Mouse (Mus musculus): Measurements from ENCODE around the gene Gm20388.

The Gm20388 gene

DNA sequence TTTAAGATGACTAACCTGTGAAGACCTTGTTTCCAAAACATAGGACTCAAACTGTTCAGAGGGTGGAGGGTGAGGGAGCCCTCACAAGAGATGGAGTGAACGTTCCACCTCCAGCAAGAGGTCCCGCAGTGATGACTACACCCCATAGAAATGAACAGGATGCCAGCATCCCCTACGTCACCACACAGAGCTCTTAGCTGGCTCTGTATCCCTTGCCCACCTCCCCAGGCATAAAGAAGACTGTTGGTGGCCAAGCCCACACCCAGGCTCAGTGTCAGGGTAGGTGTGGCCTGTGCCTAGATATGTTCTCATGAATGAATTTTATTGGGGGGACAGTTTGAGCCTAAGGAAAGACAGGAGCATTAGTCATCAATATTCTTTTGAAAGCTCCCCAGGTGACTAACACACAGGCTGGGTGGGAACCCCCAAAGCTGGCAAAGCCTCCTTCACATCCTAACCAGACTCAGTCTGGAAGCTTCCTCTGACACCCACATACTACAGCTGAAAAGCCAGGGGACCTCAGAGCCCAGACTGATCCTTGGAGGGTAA is 2638.3 kb downstream of the Gm20388 start:
- in situ Hi-C loops (cut with MboI, MseI) = no loop called here

- in situ Hi-C loops (cut with MboI, MseI) = loop anchor here (25.0 kb wide), 1 partner anchor 1012 kb away; no protein-coding TSS in a partner anchor
These were observed 2639.8 kb downstream of the Gm20388 start for GRCm38 (mm10) chr8:122550234-122550994.

GRCm38 (mm10) chr8:122550995-122551264 is 2640.3 kb downstream of the Gm20388 start:
- in situ Hi-C loops (cut with MboI, MseI) = loop anchor here (25.0 kb wide), 1 partner anchor 1011 kb away; no protein-coding TSS in a partner anchor

DNA sequence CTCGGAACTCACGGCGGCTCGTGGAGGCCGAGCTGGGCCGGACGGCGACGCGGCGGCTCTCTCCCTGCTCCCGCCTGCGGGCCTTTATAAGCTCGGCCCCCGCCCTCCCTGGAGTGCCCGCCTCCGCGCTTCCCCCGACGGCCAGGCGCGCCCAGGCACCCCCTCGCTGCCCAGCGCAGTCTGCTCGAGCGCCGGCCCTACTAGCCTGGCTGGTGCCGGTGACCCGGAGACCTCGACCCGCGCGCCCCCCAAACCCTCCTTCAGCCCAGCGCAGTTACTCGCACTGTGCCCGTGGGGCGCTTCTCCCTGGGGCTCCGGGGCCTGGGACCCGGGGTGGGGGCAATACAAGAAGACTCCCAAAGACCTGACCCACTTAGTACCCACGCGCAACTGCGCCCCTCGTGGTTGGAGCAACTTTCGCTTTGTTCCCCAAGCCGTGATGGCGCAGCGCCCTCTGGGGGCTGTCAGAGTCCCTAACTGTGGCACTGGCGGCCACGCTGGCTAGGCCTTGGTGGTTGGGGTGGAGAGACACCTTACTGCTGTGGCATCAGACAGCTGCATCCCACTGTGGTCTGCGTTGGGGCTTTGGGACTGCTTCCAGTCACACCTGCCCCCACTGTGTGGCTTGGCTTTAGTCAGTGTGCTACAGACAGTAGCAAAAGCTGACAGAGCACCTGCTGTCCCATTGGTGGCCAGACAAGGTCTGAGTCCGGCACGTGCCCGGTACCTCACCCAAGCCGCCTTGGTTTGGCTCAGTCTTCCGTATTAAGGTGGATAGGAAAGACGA is 2640.8 kb downstream of the Gm20388 start, which contains the start of gene Piezo1:
Gene Piezo1, minus strand, starts transcription at position 65 of the 787 bp plus-strand sequence.
- in situ Hi-C loops (cut with MboI, MseI) = loop anchor here (25.0 kb wide), 1 partner anchor 1011 kb away; no protein-coding TSS in a partner anchor

DNA sequence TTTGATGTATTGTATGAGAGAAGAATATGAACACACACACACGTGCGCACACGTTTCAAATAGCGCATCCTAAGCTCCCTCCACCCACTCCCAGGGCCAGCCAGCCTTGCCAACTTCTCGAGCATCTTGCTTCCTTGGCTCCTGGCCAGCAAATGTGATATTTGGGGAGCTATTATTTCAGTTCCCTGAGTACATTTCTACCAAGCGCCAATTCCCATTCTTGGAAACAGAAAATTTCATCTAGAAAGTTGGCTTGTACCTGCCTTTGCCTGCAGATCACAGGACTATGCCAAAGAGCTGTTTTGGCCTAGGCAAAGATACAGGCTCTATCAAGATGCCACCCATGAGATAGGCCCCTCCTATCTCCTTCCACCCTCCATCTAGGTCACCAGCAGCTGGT is 2644.1 kb downstream of the Gm20388 start:
- in situ Hi-C loops (cut with MboI, MseI) = loop anchor here (25.0 kb wide), 1 partner anchor 1008 kb away; no protein-coding TSS in a partner anchor

- in situ Hi-C loops (cut with MboI, MseI) = loop anchor here (25.0 kb wide), 1 partner anchor 1006 kb away; no protein-coding TSS in a partner anchor
These were observed 2645.7 kb downstream of the Gm20388 start for GRCm38 (mm10) chr8:122556030-122557009.

DNA sequence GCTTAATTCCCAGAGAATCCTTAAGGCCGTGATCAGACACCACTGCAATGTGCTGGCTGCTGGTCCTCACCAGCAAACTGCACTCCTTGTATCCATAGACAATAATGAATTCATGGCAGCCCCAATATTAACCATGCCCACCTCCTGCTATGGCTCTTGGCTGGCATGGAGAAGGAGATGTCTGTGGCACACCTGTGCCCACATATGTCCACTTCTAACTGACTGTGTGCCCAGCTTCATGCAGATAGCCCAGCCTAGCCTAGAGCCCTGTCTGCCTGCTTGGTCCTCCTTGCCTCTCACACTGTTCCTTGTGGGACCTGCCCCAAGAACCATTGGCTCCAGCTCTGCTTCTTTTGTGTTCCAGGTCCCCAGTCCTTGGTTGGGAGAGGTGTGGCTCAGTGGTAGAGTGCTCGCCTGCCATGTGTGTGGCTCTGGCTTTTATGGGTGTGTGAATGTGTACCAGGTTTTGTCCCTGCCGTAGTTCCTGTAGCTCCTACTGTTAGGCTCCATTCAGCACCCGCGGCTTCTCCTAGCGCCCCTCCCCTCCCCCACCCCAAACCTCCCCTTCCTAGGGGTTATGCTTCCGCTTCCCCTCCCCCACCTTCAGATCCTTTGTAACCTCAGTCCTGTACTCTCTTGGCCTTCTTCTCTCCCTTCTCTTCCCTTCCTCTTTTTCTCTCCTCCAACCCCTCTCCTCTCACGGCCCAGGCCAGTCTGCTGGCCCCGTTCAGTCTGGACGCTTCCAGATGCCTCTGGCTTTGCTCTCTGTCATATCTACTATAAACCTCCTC is 2646.8 kb downstream of the Gm20388 start:
- in situ Hi-C loops (cut with MboI, MseI) = loop anchor here (25.0 kb wide), 1 partner anchor 1005 kb away; no protein-coding TSS in a partner anchor

DNA sequence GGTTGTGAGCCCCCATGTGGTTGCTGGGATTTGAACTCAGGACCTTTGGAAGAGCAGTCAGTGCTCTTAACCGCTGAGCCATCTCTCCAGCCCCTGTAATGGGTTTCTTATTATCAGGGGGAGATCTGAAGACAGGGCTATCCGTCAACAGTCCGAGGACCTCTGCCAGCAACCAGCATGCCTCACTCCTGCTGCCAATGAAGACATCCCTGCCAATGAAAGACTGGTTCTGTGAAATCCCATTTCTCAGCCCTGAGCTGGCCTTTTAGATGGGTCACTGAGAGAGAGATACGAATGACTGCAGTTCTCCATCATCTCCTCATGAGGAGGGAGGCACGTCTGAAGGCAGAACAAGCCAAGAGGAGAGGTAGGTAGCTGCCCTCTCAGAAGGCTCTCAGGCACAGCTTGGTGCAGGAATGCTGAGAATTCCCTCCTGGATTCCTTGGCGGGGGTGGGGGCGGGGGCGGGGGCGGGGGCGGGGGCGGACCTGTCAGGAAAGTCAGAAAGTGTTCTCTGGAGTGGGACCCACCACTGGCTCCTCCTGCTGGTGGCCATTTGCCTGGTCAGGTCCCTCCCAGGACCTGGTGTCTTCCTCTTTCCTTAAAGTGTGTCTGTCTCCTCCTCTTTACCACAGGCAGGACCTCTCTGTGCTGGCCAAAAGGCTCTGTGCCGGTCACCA is 2648.2 kb downstream of the Gm20388 start:
- in situ Hi-C loops (cut with MboI, MseI) = loop anchor here (25.0 kb wide), 1 partner anchor 1003 kb away; no protein-coding TSS in a partner anchor

DNA sequence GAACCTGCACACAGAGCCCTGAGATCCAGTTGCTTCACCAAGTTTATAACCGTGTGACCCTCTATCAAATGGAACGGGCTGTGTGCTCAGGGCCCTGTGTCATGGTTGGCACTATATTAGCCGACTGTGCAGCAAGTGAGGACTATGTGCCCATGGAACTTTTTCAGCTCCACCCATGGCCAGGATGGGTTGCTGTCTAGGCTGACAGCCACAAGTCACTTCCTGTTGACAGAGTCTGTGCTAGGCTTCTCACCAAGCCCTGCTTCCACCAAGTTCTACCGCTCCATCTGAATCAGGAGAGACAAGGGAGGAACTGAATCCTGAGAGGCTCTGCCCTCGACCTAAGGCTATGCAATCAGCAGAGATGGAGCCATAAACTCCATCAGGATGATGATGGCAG is 2650.6 kb downstream of the Gm20388 start:
- in situ Hi-C loops (cut with MboI, MseI) = loop anchor here (25.0 kb wide), 1 partner anchor 1001 kb away; no protein-coding TSS in a partner anchor

GRCm38 (mm10) chr8:122564363-122565352 is 2654.0 kb downstream of the Gm20388 start:
- in situ Hi-C loops (cut with MboI, MseI) = loop anchor here (5.0 to 25.0 kb wide), 4 partner anchors 62 to 998 kb away; partner anchors contain the start of gene Rpl13

GRCm38 (mm10) chr8:122566766-122567165 is 2656.1 kb downstream of the Gm20388 start:
- in situ Hi-C loops (cut with MboI, MseI) = loop anchor here (5.0 to 25.0 kb wide), 4 partner anchors 64 to 996 kb away; partner anchors contain the start of gene Rpl13

GRCm38 (mm10) chr8:122567361-122568108 is 2656.9 kb downstream of the Gm20388 start, which contains the start of gene Cdt1:
TSS of gene Cdt1 (plus strand) at chr8:122568015.
- in situ Hi-C loops (cut with MboI, MseI) = loop anchor here (5.0 to 25.0 kb wide), 4 partner anchors 65 to 995 kb away; partner anchors contain the start of gene Rpl13

- in situ Hi-C loops (cut with MboI, MseI) = loop anchor here (5.0 to 25.0 kb wide), 4 partner anchors 66 to 994 kb away; partner anchors contain the start of gene Rpl13
These were observed 2657.5 kb downstream of the Gm20388 start for GRCm38 (mm10) chr8:122568109-122568504.

GRCm38 (mm10) chr8:122568881-122569309 is 2658.3 kb downstream of the Gm20388 start:
- in situ Hi-C loops (cut with MboI, MseI) = loop anchor here (5.0 to 25.0 kb wide), 4 partner anchors 67 to 993 kb away; partner anchors contain the start of gene Rpl13

- in situ Hi-C loops (cut with MboI, MseI) = loop anchor here (5.0 to 25.0 kb wide), 4 partner anchors 67 to 993 kb away; partner anchors contain the start of gene Rpl13
These were observed 2658.7 kb downstream of the Gm20388 start for GRCm38 (mm10) chr8:122569329-122569728.

- in situ Hi-C loops (cut with MboI, MseI) = loop anchor here (5.0 to 25.0 kb wide), 4 partner anchors 68 to 992 kb away; partner anchors contain the start of gene Rpl13
These were observed 2659.4 kb downstream of the Gm20388 start for GRCm38 (mm10) chr8:122569996-122570395.

Measured in T-helper 1 cell (primary cell).